Mouse (Mus musculus) erythroblast, embryonic 14.5 days (primary cell): ENCODE results near the gene Bmp6.

ENCODE experiments used
- GATA1 ChIP-seq: IDR thresholded peaks from 2 replicates; pipeline ENCODE4 v1.6.1; 2012; ENCODE audit warnings: low read length, inconsistent platforms, mixed read lengths
- TAL1 ChIP-seq: IDR thresholded peaks from 3 replicates; pipeline ENCODE4 v1.6.1; 2012; ENCODE audit warnings: low read length, inconsistent platforms, mixed read lengths

GRCm38 (mm10) chr13:38528687-38529294, 183.9 kb downstream of the Bmp6 start, which contains the start of gene Txndc5:
- TF ChIP-seq GATA1: no peak
- TF ChIP-seq TAL1: no peak
